Mouse (Mus musculus) liver, adult 2 months (tissue): ENCODE measurements around the gene Uck2. TPM values are rescaled to one million over a fixed set of nuclear protein-coding genes. Genes with fewer than 3 reads are reported as not detected.

Experiments
- DNase-seq: peaks from one replicate; pipeline ENCODE4 v3.0.0-alpha.2; 2011; ENCODE audit warnings: low read depth, low spot score; ENCODE audit errors: extremely low read depth
- H3K27ac ChIP-seq: fragments of 200-500 bp; replicated peaks from 2 replicates; pipeline ENCODE4 v1.5.1; 2012; ENCODE audit warnings: low read depth, mild to moderate bottlenecking, control low read depth, inconsistent platforms, low read length; ENCODE audit not compliant: insufficient read depth
- H3K27me3 ChIP-seq: fragments of 200-500 bp; 2 replicates; pipeline ENCODE4 v1.6.1; 2012; ENCODE audit warnings: mild to moderate bottlenecking, moderate library complexity, low read length, inconsistent platforms; ENCODE audit not compliant: control insufficient read depth, insufficient read depth
- H3K36me3 ChIP-seq: fragments of 200-500 bp; 2 replicates; pipeline ENCODE4 v1.6.1; 2012; ENCODE audit warnings: low read length, inconsistent platforms; ENCODE audit not compliant: control insufficient read depth, insufficient read depth
- H3K4me1 ChIP-seq: fragments of 200-500 bp; 2 replicates; pipeline ENCODE4 v1.6.1; 2011; ENCODE audit warnings: low read length; ENCODE audit not compliant: control insufficient read depth, insufficient read depth
- H3K4me3 ChIP-seq: fragments of 200-500 bp; 2 replicates; pipeline ENCODE4 v1.5.1; 2011; ENCODE audit warnings: low read depth, mild to moderate bottlenecking, control low read depth, low read length, moderate library complexity; ENCODE audit not compliant: insufficient read depth
- H3K79me2 ChIP-seq: fragments of 200-500 bp; 2 replicates; pipeline ENCODE4 v1.6.1; 2012; ENCODE audit warnings: inconsistent platforms, mild to moderate bottlenecking, low read length, moderate library complexity; ENCODE audit not compliant: control insufficient read depth, insufficient read depth
- H3K9ac ChIP-seq: fragments of 200-500 bp; 2 replicates; pipeline ENCODE4 v1.6.1; 2012; ENCODE audit warnings: low read depth, mild to moderate bottlenecking, control low read depth, inconsistent platforms, low read length
- CTCF ChIP-seq: fragments of 200-500 bp; IDR thresholded peaks from 2 replicates; pipeline ENCODE4 v1.5.1; 2011; ENCODE audit warnings: low read depth, low read length, control low read depth
- POLR2A ChIP-seq: fragments of 200-500 bp; IDR thresholded peaks from 2 replicates; pipeline ENCODE4 v1.6.1; 2011; ENCODE audit warnings: low read length, control low read depth; ENCODE audit not compliant: insufficient read depth; ENCODE audit errors: extremely low read depth
- WGBS: fragments of 180-500 bp; shearing (Covaris S2); methylation state at CpG from one replicate; pipeline ENCODE4 v1.1.7; 2018; 5-methylcytosine and 5-hydroxymethylcytosine counted together
- polyA plus RNA-seq: library from polyadenylated mRNA; depleted of rRNA; stranded (reverse); fragments of >200 nt; gene quantifications from 2 replicates; pipeline ENCODE4 v1.2.3, GENCODE M21; 2012
- total RNA-seq: library from RNA; depleted of rRNA; stranded (reverse); fragments of >200 nt; gene quantifications from 2 replicates; pipeline ENCODE4 v1.2.3, GENCODE M21; 2014

Uck2 gene
- total and polyA plus RNA-seq, 2 experiments: 7.0 to 7.3 TPM

GRCm38 (mm10) chr1:167212710-167213109, 72.4 kb downstream of the Uck2 start:
- Histone ChIP-seq H3K27ac (no peak overlapping the region), H3K36me3 (no peaks in the 10 kb centered on the region), H3K27me3 (no peaks in the 10 kb centered on the region), H3K4me1 (no peaks in the 10 kb centered on the region), H3K79me2 (no peaks in the 10 kb centered on the region), H3K9ac (no peak overlapping the region), H3K4me3 (no peak overlapping the region)
- TF ChIP-seq POLR2A (no peak), CTCF (no peak)
- 94% methylated on average over 1 of the region's 1 CpGs for WGBS
- no peak for DNase-seq

- DNase-seq: peak; percentile 16
- TF ChIP-seq CTCF (peak; percentile 44), POLR2A (no peak)
- WGBS: 27% methylated on average over 7 of the region's 7 CpGs
These were observed 73.0 kb downstream of the Uck2 start for GRCm38 (mm10) chr1:167211979-167212614.

GRCm38 (mm10) chr1:167208816-167209215, 76.3 kb downstream of the Uck2 start:
- WGBS: 66% methylated on average over 4 of the region's 4 CpGs
- H3K4me3 ChIP-seq: no peak overlapping the region
- no peaks in the 10 kb centered on the region for H3K79me2 ChIP-seq
- H3K27ac ChIP-seq: no peak overlapping the region
- no peaks in the 10 kb centered on the region for H3K36me3 ChIP-seq
- H3K9ac ChIP-seq: no peak overlapping the region
- H3K4me1 ChIP-seq: no peaks in the 10 kb centered on the region
- H3K27me3 ChIP-seq: no peaks in the 10 kb centered on the region
- no peak for TF ChIP-seq CTCF
- TF ChIP-seq POLR2A: no peak
- no peak for DNase-seq

More at GRCm38 (mm10) chr1:167211979-167212614, 73.0 kb downstream of the Uck2 start:
- Histone ChIP-seq H3K4me3 (no peak overlapping the region), H3K27ac (no peak overlapping the region), H3K79me2 (no peaks in the 10 kb centered on the region), H3K4me1 (no peaks in the 10 kb centered on the region), H3K9ac (no peak overlapping the region), H3K27me3 (no peaks in the 10 kb centered on the region), H3K36me3 (no peaks in the 10 kb centered on the region)

DNA sequence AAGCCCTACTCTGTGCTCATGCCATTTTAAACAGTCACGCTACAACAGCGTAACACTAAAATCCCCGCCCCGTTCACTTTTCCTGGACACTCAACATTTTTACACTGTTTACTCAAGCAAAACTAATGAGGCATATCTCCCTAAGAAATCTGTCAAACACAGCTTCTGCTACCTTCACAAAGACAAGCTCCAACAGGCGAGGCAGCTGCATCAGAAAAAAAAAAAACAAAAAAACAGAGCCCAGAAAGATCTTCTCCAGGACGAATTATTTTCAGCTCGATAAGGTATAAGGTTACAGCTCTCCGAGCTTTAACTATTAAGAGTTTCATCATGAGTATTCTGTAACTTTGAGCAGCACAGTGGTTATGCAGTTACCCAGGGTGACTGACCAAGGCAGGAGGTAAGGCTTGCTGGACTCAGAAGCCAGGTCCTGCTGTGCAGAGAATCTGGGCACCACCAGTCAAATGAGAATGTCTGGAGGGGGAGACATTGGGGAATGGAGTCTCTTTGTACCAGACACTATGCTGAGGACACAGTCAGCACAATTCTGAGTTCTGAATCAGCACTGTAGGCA, 79.9 kb downstream of the Uck2 start:
- Histone ChIP-seq H3K4me1 (no peaks in the 10 kb centered on the region), H3K79me2 (no peaks in the 10 kb centered on the region), H3K9ac (no peak overlapping the region), H3K27me3 (no peaks in the 10 kb centered on the region), H3K4me3 (no peak overlapping the region), H3K27ac (no peak overlapping the region), H3K36me3 (no peaks in the 10 kb centered on the region)
- WGBS: 81% methylated on average over 8 of the region's 8 CpGs
- no peak for TF ChIP-seq CTCF
- TF ChIP-seq POLR2A: no peak
- DNase-seq: no peak

GRCm38 (mm10) chr1:167204421-167204820, 80.7 kb downstream of the Uck2 start:
- no peaks in the 10 kb centered on the region for H3K36me3 ChIP-seq
- TF ChIP-seq POLR2A (no peak), CTCF (no peak)
- no peaks in the 10 kb centered on the region for H3K4me1 ChIP-seq
- H3K27ac ChIP-seq: no peak overlapping the region
- H3K4me3 ChIP-seq: no peak overlapping the region
- H3K79me2 ChIP-seq: no peaks in the 10 kb centered on the region
- H3K9ac ChIP-seq: no peak overlapping the region
- H3K27me3 ChIP-seq: no peaks in the 10 kb centered on the region
- 92% methylated on average over 1 of the region's 1 CpGs for WGBS
- no peak for DNase-seq

GRCm38 (mm10) chr1:167194766-167195165, 90.4 kb downstream of the Uck2 start:
- Histone ChIP-seq H3K4me1 (no peaks in the 10 kb centered on the region), H3K27me3 (no peaks in the 10 kb centered on the region), H3K9ac (no peak overlapping the region), H3K4me3 (no peak overlapping the region), H3K79me2 (no peaks in the 10 kb centered on the region), H3K36me3 (no peaks in the 10 kb centered on the region), H3K27ac (no peak overlapping the region)
- 88% methylated on average over 8 of the region's 8 CpGs for WGBS
- DNase-seq: no peak
- no peak for TF ChIP-seq CTCF
- no peak for TF ChIP-seq POLR2A
